Mouse (Mus musculus): ENCODE measurements at regions not wholly inside any gene's neighbourhood (a gene's known extent, or its start where the extent isn't known, plus 50 kb on each side); places are given as distances from the start of the nearest gene placed in this dataset.

DNA sequence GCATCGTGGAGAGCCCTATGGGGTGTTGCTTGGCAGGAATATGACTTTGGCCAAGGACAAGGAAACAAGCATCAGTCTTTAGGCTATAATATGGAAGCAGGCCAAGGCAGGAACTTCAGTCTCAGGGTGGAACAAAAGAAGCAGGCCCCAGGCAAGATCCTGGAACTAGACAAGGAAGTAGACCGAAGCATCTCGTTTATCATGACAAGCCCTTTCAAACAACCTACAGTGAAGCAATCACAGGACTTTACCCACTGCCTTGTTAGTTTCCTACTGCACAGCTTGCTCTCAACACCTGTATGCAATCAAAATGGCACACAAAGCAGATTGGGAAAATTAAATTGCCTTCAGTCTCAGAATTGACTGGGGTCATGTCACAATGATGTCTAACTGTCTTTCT is 163.2 kb upstream of the Gulp1 start:
- Histone ChIP-seq H3K4me3 (ENCODE audit: insufficient read depth, low read length) (no peak overlapping the region), H3K4me1 (ENCODE audit: control insufficient read depth, insufficient read depth, low read length) (no peaks in the 10 kb centered on the region), H3K27ac (ENCODE audit: insufficient read depth, low read length) (no peak overlapping the region)
- no peak for TF ChIP-seq CTCF (IDR thresholded peaks at IDR 0.05; ENCODE audit: borderline replicate concordance, insufficient read depth, low read length)
- TF ChIP-seq POLR2A (IDR thresholded peaks at IDR 0.05; ENCODE audit: low read depth, low read length), result no peak

DNA sequence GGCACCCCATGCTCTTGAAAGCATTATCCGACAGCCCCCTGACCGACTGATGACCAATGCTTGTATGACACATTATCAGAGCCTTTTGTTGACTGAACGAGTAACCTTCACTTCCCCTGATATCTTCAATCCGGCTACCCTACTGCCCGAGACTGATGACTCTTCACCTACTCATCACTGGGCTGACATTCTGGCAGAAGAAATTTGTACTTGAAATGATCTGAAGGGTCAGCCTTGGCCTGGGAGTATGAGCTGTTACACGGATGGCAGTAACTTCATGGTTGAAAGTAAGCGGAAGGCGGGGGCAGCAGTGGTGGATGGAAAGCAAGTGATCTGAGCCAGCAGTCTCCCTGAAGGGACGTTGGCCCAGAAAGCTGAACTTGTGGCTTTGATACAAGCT is 159.2 kb upstream of the Gulp1 start:
- no peak overlapping the region for H3K27ac ChIP-seq (ENCODE audit: insufficient read depth, low read length)

DNA sequence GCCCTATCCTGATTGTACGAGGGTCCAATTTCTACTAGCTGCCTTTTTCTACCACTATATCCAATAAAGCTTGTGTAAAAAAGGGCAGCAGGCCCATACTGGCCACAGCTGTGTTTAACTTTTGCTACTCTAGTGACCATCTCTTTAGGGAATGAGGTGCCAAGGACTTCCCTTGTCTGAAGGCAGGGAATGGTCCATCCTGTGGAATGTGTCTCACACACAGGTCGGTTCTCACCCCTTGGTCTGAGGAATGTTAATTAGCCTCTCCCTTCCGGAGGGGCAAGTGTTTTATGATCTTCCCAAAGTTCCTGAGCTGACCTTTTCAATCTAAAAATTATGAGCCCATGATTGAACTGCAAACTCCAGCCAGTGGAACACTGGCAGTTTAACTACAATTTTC is 155.8 kb upstream of the Gulp1 start:
- H3K27ac ChIP-seq (ENCODE audit: insufficient read depth, low read length), result no peak overlapping the region; the same call in 1 of the 2 replicates
- no peaks in the 10 kb centered on the region; the same call in 1 of the 2 replicates for H3K4me1 ChIP-seq (ENCODE audit: control insufficient read depth, insufficient read depth, low read length)
- TF ChIP-seq CTCF (IDR thresholded peaks at IDR 0.05; ENCODE audit: borderline replicate concordance, insufficient read depth, low read length) (no peak), POLR2A (IDR thresholded peaks at IDR 0.05; ENCODE audit: low read depth, low read length) (no peak)
- no peak overlapping the region for H3K4me3 ChIP-seq (ENCODE audit: insufficient read depth, low read length)

More for the DNA sequence above, 159.2 kb upstream of the Gulp1 start:
- Histone ChIP-seq H3K4me3 (ENCODE audit: insufficient read depth, low read length) (no peak overlapping the region), H3K4me1 (ENCODE audit: control insufficient read depth, insufficient read depth, low read length) (no peaks in the 10 kb centered on the region; the same call in 1 of the 2 replicates)
- no peak for TF ChIP-seq POLR2A (IDR thresholded peaks at IDR 0.05; ENCODE audit: low read depth, low read length)
- TF ChIP-seq CTCF (IDR thresholded peaks at IDR 0.05; ENCODE audit: borderline replicate concordance, insufficient read depth, low read length), result no peak

DNA sequence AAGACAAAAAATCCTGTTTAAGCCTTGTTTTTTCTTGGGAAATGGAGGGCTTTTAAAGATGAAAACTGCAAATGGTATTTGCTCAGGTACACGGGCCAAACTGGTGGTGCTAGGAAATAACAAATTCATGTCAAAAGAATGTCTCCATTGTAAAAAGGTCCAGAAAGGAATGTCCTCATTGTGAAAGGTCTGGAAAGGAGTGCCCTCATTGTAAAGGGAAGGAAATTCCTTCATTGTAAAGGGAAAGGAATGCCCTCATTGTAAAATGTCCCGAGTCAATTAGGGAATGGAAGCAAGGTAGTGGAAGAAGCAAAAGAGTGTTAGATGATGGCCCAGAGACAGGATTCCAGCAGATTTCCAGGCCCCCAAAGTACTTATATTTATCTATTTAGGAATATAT is 153.2 kb upstream of the Gulp1 start:
- TF ChIP-seq POLR2A (IDR thresholded peaks at IDR 0.05; ENCODE audit: low read depth, low read length) (no peak), CTCF (IDR thresholded peaks at IDR 0.05; ENCODE audit: borderline replicate concordance, insufficient read depth, low read length) (no peak)
- peak overlapping the region; percentile 52; the same call in 1 of the 2 replicates for H3K27ac ChIP-seq (ENCODE audit: insufficient read depth, low read length)
- no peaks in the 10 kb centered on the region; the same call in 1 of the 2 replicates for H3K4me1 ChIP-seq (ENCODE audit: control insufficient read depth, insufficient read depth, low read length)
- no peak overlapping the region for H3K4me3 ChIP-seq (ENCODE audit: insufficient read depth, low read length)

DNA sequence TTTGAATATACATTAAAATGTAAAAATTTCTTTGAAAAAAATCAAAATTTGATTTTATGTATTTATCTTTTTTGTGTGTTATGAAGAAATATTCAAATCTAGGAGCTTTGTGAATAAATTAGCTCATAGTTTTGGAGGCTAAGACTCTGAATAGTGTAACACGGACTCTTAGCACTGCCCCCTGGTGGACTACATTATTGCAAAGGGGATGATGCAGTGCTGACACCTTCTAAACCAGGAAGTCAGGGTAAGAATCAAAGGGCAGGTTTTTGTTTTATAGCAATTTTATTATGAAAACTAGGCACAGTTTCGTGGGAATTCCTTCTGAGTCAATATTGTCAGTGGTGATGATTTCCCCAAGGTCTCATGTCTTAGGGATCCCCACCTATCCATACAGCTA is 113.5 kb upstream of the Gulp1 start:
- TF ChIP-seq POLR2A (IDR thresholded peaks at IDR 0.05; ENCODE audit: low read depth, low read length) (no peak), CTCF (IDR thresholded peaks at IDR 0.05; ENCODE audit: borderline replicate concordance, insufficient read depth, low read length) (no peak)
- H3K4me3 ChIP-seq (ENCODE audit: insufficient read depth, low read length), result no peak overlapping the region
- no peaks in the 10 kb centered on the region for H3K4me1 ChIP-seq (ENCODE audit: control insufficient read depth, insufficient read depth, low read length)
- no peak overlapping the region for H3K27ac ChIP-seq (ENCODE audit: insufficient read depth, low read length)
